Mouse (Mus musculus) heart, embryonic 10.5 days (tissue): ENCODE measurements around the gene Olfr1281. TPM values are rescaled to one million over a fixed set of nuclear protein-coding genes. Genes with fewer than 3 reads are reported as not detected.
"Not testable (repeated sequence)": the region's sequence is repeated elsewhere in the genome, so short reads cannot be mapped to it uniquely, and the experiment has no call there.

ENCODE experiments used
- DNase-seq: peaks from one replicate; pipeline ENCODE4 v3.0.0-alpha.2; 2017; ENCODE audit warnings: low spot score
- H3K27ac ChIP-seq: fragments of 300-500 bp; sonication (generic); 2 replicates; pipeline ENCODE4 v1.5.1; 2016; ENCODE audit warnings: mild to moderate bottlenecking
- H3K27me3 ChIP-seq: fragments of 300-500 bp; sonication (generic); 2 replicates; pipeline ENCODE4 v1.6.1; 2016; ENCODE audit warnings: mild to moderate bottlenecking; ENCODE audit not compliant: poor library complexity, insufficient read depth, severe bottlenecking
- H3K36me3 ChIP-seq: fragments of 300-500 bp; sonication (generic); 2 replicates; pipeline ENCODE4 v1.6.1; 2016; ENCODE audit warnings: mild to moderate bottlenecking, moderate library complexity
- H3K4me1 ChIP-seq: fragments of 300-500 bp; sonication (generic); 2 replicates; pipeline ENCODE4 v1.6.1; 2016; ENCODE audit warnings: mild to moderate bottlenecking
- H3K4me3 ChIP-seq: fragments of 300-500 bp; sonication (generic); 2 replicates; pipeline ENCODE4 v1.5.1; 2016; ENCODE audit warnings: mild to moderate bottlenecking, moderate library complexity
- H3K9me3 ChIP-seq: fragments of 300-500 bp; sonication (generic); 2 replicates; pipeline ENCODE4 v1.6.1; 2016; ENCODE audit warnings: mild to moderate bottlenecking, moderate library complexity
- WGBS: fragments of 180-500 bp; shearing (Covaris S2); methylation state at CpG from one replicate; pipeline ENCODE4 v1.1.7; 2016; 5-methylcytosine and 5-hydroxymethylcytosine counted together
- polyA plus RNA-seq: library from polyadenylated mRNA; unstranded; fragments of >200 nt; fragmentation: Nextera tagmentation; extraction: Ambion mirVana; gene quantifications from 2 replicates; pipeline ENCODE4 v1.2.1, GENCODE M21; 2016

The Olfr1281 gene
- polyA plus RNA-seq: not detected in 2 replicates

DNA sequence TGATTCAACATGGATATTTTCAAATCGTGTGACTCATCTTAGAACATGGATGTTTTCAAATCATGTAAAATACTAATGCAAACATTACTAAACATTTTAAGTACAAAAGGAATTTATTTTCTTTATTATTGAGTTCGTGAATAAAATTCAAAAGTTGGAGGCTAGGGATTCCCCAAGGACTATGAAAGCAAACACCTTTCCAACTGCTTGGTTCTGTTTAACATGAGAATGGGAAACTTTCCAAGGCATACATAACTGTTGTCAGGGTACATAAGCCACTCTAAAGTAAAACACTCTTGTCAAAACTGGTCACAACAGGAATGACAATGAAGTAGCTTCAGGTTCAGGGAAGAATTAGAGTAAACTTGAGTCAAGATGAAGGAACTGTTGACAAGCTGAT is at the start of gene Olfr1281:
Gene Olfr1281 (plus strand): TSS at position 301 of the 400 bp plus-strand sequence.
- H3K27ac ChIP-seq: no peak within 1 kb of the TSS
- no peaks in the 10 kb centered on the region for H3K36me3 ChIP-seq
- WGBS: 65% methylated on average over 2 of the region's 2 CpGs
- no peaks in the 10 kb centered on the region for H3K27me3 ChIP-seq
- no peaks in the 10 kb centered on the region for H3K9me3 ChIP-seq
- DNase-seq: no peak
- no peak within 1 kb of the TSS for H3K4me3 ChIP-seq
- H3K4me1 ChIP-seq: no peaks in the 10 kb centered on the region

DNA sequence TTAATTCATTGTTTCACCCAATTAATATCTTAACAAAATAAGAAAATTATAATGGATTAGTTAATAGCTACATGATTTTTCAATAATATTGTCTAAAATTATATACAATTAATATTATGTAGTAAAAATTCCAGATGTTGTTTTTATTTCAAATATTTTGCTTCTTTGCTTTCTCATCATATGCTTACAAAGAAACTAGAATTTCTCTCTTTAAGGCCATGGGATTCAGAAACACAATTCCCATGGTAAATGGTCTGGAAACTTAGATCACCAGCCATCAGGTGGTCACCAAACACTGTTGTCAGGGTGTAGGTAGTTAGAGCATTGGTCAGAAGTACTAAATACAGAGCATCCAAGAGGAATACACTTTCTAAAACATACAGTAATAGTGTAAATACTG is 36.5 kb upstream of the Olfr1281 start, which contains the start of gene Olfr1278:
Gene Olfr1278 (plus strand): TSS at position 301 of the 400 bp plus-strand sequence.
- Histone ChIP-seq H3K4me3 (no peak within 1 kb of the TSS), H3K9me3 (no peaks in the 10 kb centered on the region), H3K4me1 (no peaks in the 10 kb centered on the region), H3K36me3 (no peaks in the 10 kb centered on the region), H3K27me3 (no peaks in the 10 kb centered on the region), H3K27ac (no peak within 1 kb of the TSS)
- no peak for DNase-seq

DNA sequence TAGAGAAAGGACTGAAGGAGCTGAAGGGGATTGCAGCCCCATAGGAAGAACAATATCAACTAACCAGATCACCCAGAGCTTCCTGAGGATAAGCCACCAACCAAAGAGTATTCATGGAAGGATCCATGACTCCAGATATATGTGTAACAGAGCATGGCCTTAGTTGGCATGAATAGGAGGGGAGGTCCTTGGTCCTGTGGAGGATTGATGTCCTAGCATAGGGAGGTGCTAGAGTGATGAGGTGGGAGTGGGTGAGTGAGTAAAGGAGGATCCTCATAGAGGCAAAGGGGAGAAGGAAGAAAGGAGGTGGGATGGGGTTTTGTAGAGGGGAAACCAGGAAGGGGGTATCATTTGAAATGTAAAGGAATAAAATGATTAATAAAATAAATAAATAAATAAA is 27.8 kb upstream of the Olfr1281 start:
- Histone ChIP-seq H3K27ac (no peak overlapping the region), H3K9me3 (no peaks in the 10 kb centered on the region), H3K4me1 (no peaks in the 10 kb centered on the region), H3K36me3 (no peaks in the 10 kb centered on the region), H3K4me3 (no peak overlapping the region), H3K27me3 (no peaks in the 10 kb centered on the region)
- no peak for DNase-seq

GRCm38 (mm10) chr2:111300374-111300773 is 25.9 kb upstream of the Olfr1281 start, which contains the start of gene Olfr1279:
Olfr1279 (plus strand) TSS chr2:111300635.
- H3K4me1 ChIP-seq: no peaks in the 10 kb centered on the region
- no peaks in the 10 kb centered on the region for H3K9me3 ChIP-seq
- no peak for DNase-seq
- H3K4me3 ChIP-seq: no peak within 1 kb of the TSS
- H3K27me3 ChIP-seq: no peaks in the 10 kb centered on the region
- H3K36me3 ChIP-seq: no peaks in the 10 kb centered on the region
- no peak within 1 kb of the TSS for H3K27ac ChIP-seq

DNA sequence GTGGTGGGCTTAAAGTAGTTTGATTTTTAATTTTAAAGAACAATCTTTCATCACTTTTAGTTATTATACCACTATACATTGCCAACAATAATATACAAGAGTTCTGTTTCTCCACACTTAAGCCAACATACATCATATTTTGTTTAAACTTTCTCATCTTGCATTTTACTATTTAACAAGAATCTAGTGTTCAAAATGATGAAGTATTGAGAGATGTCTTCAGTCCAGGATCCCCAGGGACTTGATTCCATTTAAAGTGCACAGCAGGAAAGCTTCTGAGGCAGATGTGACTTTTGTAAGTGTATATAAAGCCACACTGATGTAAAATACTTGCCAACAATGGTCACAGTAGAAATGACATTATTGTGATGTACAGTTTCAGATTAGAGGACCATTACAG is 12.6 kb upstream of the Olfr1281 start, which contains the start of gene Olfr1280:
Gene Olfr1280 (plus strand): TSS at position 301 of the 400 bp plus-strand sequence.
- H3K36me3 ChIP-seq: no peaks in the 10 kb centered on the region

DNA sequence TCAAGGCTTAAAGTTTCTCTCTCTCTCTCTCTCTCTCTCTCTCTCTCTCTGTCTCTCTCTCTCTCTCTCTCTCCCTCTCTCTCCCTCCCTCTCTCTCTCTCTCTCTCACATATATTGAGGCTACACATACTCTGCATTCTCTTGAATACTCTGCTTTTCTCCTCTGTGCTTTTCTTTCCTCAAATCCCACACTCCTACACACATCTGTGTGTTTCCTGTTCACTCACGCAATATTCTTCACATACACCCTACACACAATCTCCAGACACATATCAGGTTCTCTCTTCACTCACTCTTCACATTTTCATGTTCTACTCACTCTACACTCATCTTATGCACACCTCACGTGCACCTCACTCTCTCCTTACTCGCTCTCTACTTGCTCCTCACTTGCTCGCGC is 7.4 kb downstream of the Olfr1281 start:
- 82% methylated on average over 5 of the region's 5 CpGs for WGBS
- not testable (repeated sequence) for DNase-seq, H3K27ac ChIP-seq, H3K4me1 ChIP-seq, H3K9me3 ChIP-seq, H3K4me3 ChIP-seq, H3K27me3 ChIP-seq, H3K36me3 ChIP-seq

More for the DNA sequence above, 12.6 kb upstream of the Olfr1281 start, which contains the start of gene Olfr1280:
- H3K27me3 ChIP-seq: no peaks in the 10 kb centered on the region
- H3K4me3 ChIP-seq: no peak within 1 kb of the TSS
- no peaks in the 10 kb centered on the region for H3K4me1 ChIP-seq
- no peaks in the 10 kb centered on the region for H3K9me3 ChIP-seq
- no peak within 1 kb of the TSS for H3K27ac ChIP-seq
- DNase-seq: no peak

DNA sequence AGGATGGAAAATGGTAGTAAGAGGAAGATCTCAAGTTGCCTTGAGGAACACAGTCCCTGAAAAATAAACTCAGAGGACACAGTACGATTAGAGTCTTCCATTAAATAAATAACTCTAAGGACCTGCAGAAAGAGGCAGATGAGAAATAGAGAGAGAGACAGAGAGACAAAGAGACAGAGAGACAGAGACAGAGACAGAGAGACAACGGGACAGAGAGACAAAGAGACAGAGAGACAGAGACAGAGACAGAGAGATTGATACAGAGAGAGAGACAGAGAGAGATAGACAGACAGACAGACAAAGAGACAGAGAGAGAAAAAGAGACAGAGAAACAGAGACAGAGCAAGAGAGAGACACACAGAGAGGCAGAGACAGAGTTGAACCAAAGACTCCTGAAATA is 9.7 kb downstream of the Olfr1281 start, which contains the start of gene Olfr1282:
Gene Olfr1282 (minus strand): TSS at position 101 of the 400 bp plus-strand sequence.
- Histone ChIP-seq H3K9me3 (no peaks in the 10 kb centered on the region), H3K4me1 (no peaks in the 10 kb centered on the region), H3K4me3 (no peak within 1 kb of the TSS), H3K27me3 (no peaks in the 10 kb centered on the region), H3K27ac (no peak within 1 kb of the TSS), H3K36me3 (no peaks in the 10 kb centered on the region)
- no peak for DNase-seq
- 75% methylated on average over 2 of the region's 2 CpGs for WGBS

GRCm38 (mm10) chr2:111366490-111366889 is 40.2 kb downstream of the Olfr1281 start, which contains the start of gene Olfr1283:
Olfr1283 (plus strand) TSS chr2:111366790.
- Histone ChIP-seq H3K9me3 (no peaks in the 10 kb centered on the region), H3K27ac (no peak within 1 kb of the TSS), H3K27me3 (no peaks in the 10 kb centered on the region), H3K36me3 (no peaks in the 10 kb centered on the region), H3K4me3 (no peak within 1 kb of the TSS), H3K4me1 (no peaks in the 10 kb centered on the region)
- no peak for DNase-seq
- 73% methylated on average over 2 of the region's 2 CpGs for WGBS

DNA sequence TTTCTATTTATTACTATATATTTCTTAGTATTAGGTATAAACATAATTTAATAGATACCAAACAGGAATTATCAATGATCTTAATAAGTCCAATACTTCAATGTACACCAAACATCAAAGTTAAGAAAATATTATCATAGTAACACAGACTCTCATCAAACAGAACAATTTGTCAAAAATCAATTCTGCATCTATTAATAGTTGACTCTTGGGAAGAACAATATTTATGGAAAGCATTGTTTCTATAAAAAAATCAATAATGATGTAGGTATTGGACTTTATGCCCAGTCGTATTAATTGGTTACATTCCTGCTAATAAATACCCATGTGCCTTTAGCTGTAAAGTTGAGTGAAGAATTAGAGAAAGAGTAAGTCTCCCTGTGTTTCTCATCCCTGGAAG is 48.9 kb downstream of the Olfr1281 start, which contains the start of gene Olfr1284:
Gene Olfr1284 (plus strand): TSS at position 301 of the 400 bp plus-strand sequence.
- Histone ChIP-seq H3K36me3 (no peaks in the 10 kb centered on the region), H3K27ac (no peak within 1 kb of the TSS), H3K9me3 (no peaks in the 10 kb centered on the region), H3K4me1 (no peaks in the 10 kb centered on the region), H3K27me3 (no peaks in the 10 kb centered on the region), H3K4me3 (no peak within 1 kb of the TSS)
- WGBS: 78% methylated on average over 1 of the region's 1 CpGs
- no peak for DNase-seq

Other genes starting within 250 kb of the Olfr1281 start
- gene Gm13941, start 220.5 kb upstream of the Olfr1281 start, polyA plus RNA-seq: not detected in 2 replicates
- gene Gm15130, start 173.6 kb upstream of the Olfr1281 start, polyA plus RNA-seq: not detected in 2 replicates
- not detected in 2 replicates for gene 4930430A15Rik, start 96.9 kb upstream of the Olfr1281 start, polyA plus RNA-seq
- not detected in 2 replicates for gene Olfr1275, start 91.2 kb upstream of the Olfr1281 start, polyA plus RNA-seq
- gene Olfr1276, start 72.0 kb upstream of the Olfr1281 start, polyA plus RNA-seq: not detected in 2 replicates
- not detected in 2 replicates for gene Olfr1277, start 52.4 kb upstream of the Olfr1281 start, polyA plus RNA-seq
- not detected in 2 replicates for gene Olfr1278, start 36.4 kb upstream of the Olfr1281 start, polyA plus RNA-seq
- 0.04 TPM in 1 of 2 replicates, not detected in the other for gene Olfr1279, start 25.9 kb upstream of the Olfr1281 start, polyA plus RNA-seq
- gene Olfr1280, start 12.5 kb upstream of the Olfr1281 start, polyA plus RNA-seq: not detected in 2 replicates
- gene Olfr1282, start 9.6 kb downstream of the Olfr1281 start, polyA plus RNA-seq: not detected in 2 replicates
- not detected in 2 replicates for gene Olfr1283, start 40.3 kb downstream of the Olfr1281 start, polyA plus RNA-seq
- not detected in 2 replicates for gene Olfr1284, start 49.0 kb downstream of the Olfr1281 start, polyA plus RNA-seq
- not detected in 2 replicates for gene Olfr1286, start 96.6 kb downstream of the Olfr1281 start, polyA plus RNA-seq
- not detected in 2 replicates for gene Olfr1287, start 122.6 kb downstream of the Olfr1281 start, polyA plus RNA-seq
- gene Olfr1288, start 147.6 kb downstream of the Olfr1281 start, polyA plus RNA-seq: not detected in 2 replicates
- gene Olfr1289, start 154.3 kb downstream of the Olfr1281 start, polyA plus RNA-seq: not detected in 2 replicates
- 0.15 and 0.31 TPM in 2 replicates for gene Olfr1290, start 167.3 kb downstream of the Olfr1281 start, polyA plus RNA-seq
- gene Olfr1291-ps1, start 170.7 kb downstream of the Olfr1281 start, polyA plus RNA-seq: 0.09 TPM in 1 of 2 replicates, not detected in the other
- gene Olfr1293-ps, start 198.7 kb downstream of the Olfr1281 start, polyA plus RNA-seq: not detected in 2 replicates
- not detected in 2 replicates for gene Olfr1294, start 213.8 kb downstream of the Olfr1281 start, polyA plus RNA-seq
- gene Olfr1295, start 243.2 kb downstream of the Olfr1281 start, polyA plus RNA-seq: not detected in 2 replicates